Mouse (Mus musculus): ENCODE data around the gene Adamtsl2. TPM values are rescaled to one million over a fixed set of nuclear protein-coding genes. Genes with fewer than 3 reads are reported as not detected.

The Adamtsl2 gene
- polyA plus RNA-seq, 1 experiment from 2014 or later = 2.2 TPM

DNA sequence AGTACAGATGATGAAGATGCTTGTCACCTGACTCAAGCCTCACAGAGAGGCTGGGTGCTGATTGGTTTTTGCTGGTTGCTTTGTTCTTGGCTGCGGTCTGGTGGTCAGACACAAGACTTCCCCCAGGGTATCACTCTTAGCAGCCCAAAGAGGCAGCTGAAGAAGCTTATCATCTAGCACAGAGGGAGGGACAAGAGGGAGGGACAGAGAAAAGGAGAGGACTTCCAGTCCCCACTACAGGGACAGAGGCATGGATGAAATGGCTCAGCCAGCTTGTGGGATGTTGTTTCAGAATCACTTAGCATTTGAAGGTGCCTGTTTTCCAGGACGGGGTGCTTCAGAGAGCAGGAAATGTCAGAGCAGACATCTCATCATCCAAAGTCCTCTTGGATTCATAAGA is 867 bp upstream of the Adamtsl2 start:
- H3K9ac ChIP-seq = no peak overlapping the region

DNA sequence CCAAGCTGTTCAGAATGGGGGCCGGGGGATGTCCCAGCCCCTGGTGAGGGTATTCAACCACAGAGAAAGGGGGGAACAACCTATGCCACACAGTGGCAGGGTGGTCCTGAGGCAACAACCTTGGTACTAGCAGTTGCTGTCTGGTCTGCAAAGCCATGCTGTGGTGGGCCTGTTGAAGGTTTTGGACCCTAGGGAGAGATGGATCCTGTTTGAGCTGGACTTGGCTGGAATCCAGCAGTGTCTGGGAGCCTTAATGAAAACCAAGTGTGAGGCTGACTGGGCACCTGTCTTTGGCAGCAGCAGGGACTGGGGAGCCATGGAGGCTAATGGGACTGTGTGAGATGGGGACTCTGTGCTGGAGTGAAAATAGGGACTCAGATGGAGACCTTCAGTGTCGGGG is 470 bp downstream of the Adamtsl2 start:
- Histone ChIP-seq H3K9ac (no peak overlapping the region), H3K27me3 (replicated peaks) (0 out of 2 replicates have a peak, but pooled peaks cover 3% of the 10 kb centered on the region), H3K4me3 (replicated peaks) (no peak overlapping the region), H3K4me1 (replicated peaks) (peaks cover 30% of the 10 kb centered on the region), H3K27ac (peak overlapping the region; percentile 8; the same call in 1 of the 2 replicates), H3K4me2 (replicated peaks) (peak overlapping the region; percentile 37), H3K9me3 (no peaks in the 10 kb centered on the region), H3K36me3 (no peaks in the 10 kb centered on the region)
- WGBS = 61% methylated on average over 2 of the region's 2 CpGs
- peak; percentile 40 for ATAC-seq

More for the DNA sequence above, 867 bp upstream of the Adamtsl2 start:
- Histone ChIP-seq H3K4me1 (replicated peaks) (peaks cover 23% of the 10 kb centered on the region), H3K27me3 (replicated peaks) (0 out of 2 replicates have a peak, but pooled peaks cover 3% of the 10 kb centered on the region), H3K4me2 (replicated peaks) (no peak overlapping the region), H3K4me3 (replicated peaks) (no peak overlapping the region), H3K36me3 (no peaks in the 10 kb centered on the region), H3K27ac (peak overlapping the region; percentile 18; the same call in 1 of the 2 replicates), H3K9me3 (no peaks in the 10 kb centered on the region)
- ATAC-seq = no peak
- 52% methylated on average over 2 of the region's 2 CpGs for WGBS

DNA sequence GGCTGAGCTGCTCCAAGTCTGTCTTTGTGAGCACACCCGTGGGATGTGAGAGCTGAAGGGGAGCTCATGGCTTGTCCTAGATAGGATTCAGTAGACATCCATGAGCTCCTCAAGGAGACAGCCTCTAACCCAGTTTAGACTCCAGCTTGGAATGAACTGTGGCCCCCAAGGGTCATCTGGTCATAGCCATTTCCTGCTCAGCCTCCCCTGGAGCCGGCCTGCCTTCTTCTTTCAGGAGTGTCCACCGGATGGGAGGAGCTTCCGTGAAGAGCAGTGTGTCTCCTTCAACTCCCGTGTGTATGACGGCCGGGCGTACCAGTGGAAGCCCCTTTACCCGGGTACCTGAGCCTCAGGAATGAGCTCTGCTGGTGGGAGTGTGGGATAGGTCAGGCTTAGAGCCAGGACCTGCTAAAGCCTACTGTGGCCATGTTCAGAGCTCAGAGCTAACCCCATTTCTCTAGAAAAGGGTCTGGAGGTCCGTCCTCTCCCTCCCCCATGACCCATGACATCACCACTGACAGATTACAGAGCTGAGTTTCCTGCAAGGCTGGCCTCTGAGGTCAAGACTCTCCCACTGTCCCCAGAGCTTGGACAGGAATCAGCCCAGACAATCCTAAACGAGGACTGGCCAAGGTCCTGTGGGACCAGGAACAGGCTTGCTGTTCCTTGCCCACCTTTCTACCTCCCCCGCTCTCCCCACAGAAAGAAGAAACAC is 4.7 kb downstream of the Adamtsl2 start:
- no peak overlapping the region for H3K9ac ChIP-seq
- 62% methylated on average over 12 of the region's 12 CpGs for WGBS
- no peaks in the 10 kb centered on the region for H3K36me3 ChIP-seq
- H3K4me1 ChIP-seq (replicated peaks) = peaks cover 53% of the 10 kb centered on the region
- H3K4me3 ChIP-seq (replicated peaks) = no peak overlapping the region
- no peak overlapping the region for H3K27ac ChIP-seq
- no peaks in the 10 kb centered on the region for H3K27me3 ChIP-seq (replicated peaks)
- no peak overlapping the region for H3K4me2 ChIP-seq (replicated peaks)
- no peak for ATAC-seq
- no peaks in the 10 kb centered on the region for H3K9me3 ChIP-seq

DNA sequence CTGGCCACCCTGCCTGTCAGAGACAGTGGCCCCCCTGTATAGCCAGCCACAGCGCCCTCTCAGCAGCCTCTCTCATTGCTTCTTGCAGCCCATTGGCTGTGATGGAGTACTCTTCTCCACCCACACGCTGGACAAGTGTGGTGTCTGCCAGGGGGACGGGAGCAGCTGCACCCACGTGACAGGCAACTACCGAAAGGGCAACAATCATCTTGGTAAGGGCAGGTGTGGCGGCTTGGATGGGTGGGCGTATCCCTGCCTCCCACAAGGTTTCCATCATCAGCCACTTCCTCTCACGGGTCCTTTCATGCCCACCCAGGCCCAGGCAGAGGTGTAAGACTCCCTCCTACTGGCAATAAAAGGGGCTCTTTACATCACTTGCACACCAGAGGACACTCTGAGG is 5.8 kb downstream of the Adamtsl2 start:
- H3K9me3 ChIP-seq = no peaks in the 10 kb centered on the region
- no peaks in the 10 kb centered on the region for H3K36me3 ChIP-seq
- no peak for ATAC-seq
- no peak overlapping the region for H3K9ac ChIP-seq
- H3K4me1 ChIP-seq (replicated peaks) = peaks cover 44% of the 10 kb centered on the region
- H3K27me3 ChIP-seq (replicated peaks) = no peaks in the 10 kb centered on the region
- no peak overlapping the region for H3K27ac ChIP-seq
- 36% methylated on average over 8 of the region's 8 CpGs for WGBS
- no peak overlapping the region for H3K4me3 ChIP-seq (replicated peaks)
- H3K4me2 ChIP-seq (replicated peaks) = no peak overlapping the region

DNA sequence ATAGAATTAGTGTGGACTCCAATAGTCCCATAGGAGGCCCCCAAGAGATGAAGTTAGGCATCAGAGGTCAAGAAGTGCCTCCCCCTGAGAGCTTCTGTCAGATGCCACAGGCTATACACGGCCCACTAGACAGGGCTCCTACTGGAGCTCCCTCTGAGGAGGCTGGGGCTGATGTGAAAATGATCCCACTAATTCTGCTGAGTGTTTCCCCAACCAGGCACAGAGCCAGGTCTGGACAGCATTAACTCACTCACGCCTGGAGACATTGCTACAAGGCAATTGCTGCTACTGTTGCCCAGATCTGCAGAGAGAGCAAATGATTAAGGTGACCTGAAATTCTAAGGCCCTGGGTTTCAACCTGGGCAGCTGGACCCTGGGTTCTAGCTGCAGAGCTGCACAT is 6.6 kb downstream of the Adamtsl2 start:
- H3K9me3 ChIP-seq = no peaks in the 10 kb centered on the region
- no peaks in the 10 kb centered on the region for H3K27me3 ChIP-seq (replicated peaks)
- no peak overlapping the region; the same call in 1 of the 2 replicates for H3K4me2 ChIP-seq (replicated peaks)
- no peak overlapping the region for H3K27ac ChIP-seq
- H3K4me1 ChIP-seq (replicated peaks) = peaks cover 43% of the 10 kb centered on the region
- 21% methylated on average over 2 of the region's 2 CpGs for WGBS
- H3K36me3 ChIP-seq = no peaks in the 10 kb centered on the region
- no peak overlapping the region for H3K4me3 ChIP-seq (replicated peaks)
- ATAC-seq = 0 out of 2 replicates have a peak, but pooled peaks have one; percentile 20
- H3K9ac ChIP-seq = no peak overlapping the region

DNA sequence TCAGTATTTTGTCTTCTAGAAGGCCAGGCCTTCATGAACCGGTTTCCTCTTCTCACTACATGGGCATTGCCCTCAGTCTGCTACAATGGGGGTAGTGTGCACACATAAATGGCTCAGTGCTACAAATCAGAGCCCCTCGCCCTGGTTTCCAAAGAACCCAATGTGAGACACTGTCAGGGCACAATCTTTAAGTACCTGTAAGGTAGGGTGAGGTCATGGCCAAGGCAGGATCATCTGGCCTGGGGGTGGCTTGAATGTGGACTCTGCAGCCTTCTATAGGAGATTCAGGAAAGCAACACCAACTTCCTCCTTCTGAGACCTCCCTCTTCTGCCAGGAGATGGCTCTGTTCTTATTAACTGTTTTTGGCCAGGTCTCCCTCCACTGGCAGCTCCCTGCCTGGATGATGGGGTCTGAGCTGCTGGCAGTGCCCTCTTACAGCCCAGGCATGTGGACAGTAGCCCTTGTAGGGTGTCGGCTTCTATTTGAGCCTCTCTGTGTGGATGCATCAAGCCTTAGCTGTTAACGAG is 7.4 kb downstream of the Adamtsl2 start:
- no peaks in the 10 kb centered on the region for H3K36me3 ChIP-seq
- no peaks in the 10 kb centered on the region for H3K9me3 ChIP-seq
- ATAC-seq = no peak
- H3K27ac ChIP-seq = no peak overlapping the region
- H3K4me3 ChIP-seq (replicated peaks) = no peak overlapping the region
- no peak overlapping the region for H3K9ac ChIP-seq
- no peak overlapping the region for H3K4me2 ChIP-seq (replicated peaks)
- peaks cover 43% of the 10 kb centered on the region for H3K4me1 ChIP-seq (replicated peaks)
- no peaks in the 10 kb centered on the region for H3K27me3 ChIP-seq (replicated peaks)
- 77% methylated on average over 4 of the region's 4 CpGs for WGBS

DNA sequence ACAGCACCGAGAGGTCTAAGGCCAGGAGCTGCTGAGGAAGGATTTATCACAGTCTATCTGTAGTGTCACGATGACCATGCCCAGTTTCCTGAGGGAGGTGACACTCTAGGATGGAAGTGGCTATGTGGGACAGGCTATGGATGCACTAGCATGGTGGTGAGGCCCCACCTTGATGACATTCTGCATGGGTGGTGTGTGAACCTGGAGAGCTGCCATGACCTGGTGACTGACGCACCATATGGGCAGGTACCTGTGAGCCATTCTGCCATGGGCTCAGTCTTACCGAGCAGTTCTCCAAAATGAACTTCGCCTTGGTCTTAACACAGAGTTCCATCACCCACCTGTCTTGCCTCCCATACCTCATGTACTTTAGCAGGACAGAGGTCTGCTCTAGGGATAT is 8.4 kb downstream of the Adamtsl2 start:
- no peak overlapping the region for H3K27ac ChIP-seq
- no peak overlapping the region for H3K4me3 ChIP-seq (replicated peaks)
- ATAC-seq = peak; percentile 8; the same call in 1 of the 2 replicates
- H3K4me2 ChIP-seq (replicated peaks) = no peak overlapping the region
- WGBS = 85% methylated on average over 5 of the region's 5 CpGs
- H3K27me3 ChIP-seq (replicated peaks) = no peaks in the 10 kb centered on the region
- no peaks in the 10 kb centered on the region for H3K36me3 ChIP-seq
- H3K9ac ChIP-seq = no peak overlapping the region
- peaks cover 43% of the 10 kb centered on the region for H3K4me1 ChIP-seq (replicated peaks)
- no peaks in the 10 kb centered on the region for H3K9me3 ChIP-seq

DNA sequence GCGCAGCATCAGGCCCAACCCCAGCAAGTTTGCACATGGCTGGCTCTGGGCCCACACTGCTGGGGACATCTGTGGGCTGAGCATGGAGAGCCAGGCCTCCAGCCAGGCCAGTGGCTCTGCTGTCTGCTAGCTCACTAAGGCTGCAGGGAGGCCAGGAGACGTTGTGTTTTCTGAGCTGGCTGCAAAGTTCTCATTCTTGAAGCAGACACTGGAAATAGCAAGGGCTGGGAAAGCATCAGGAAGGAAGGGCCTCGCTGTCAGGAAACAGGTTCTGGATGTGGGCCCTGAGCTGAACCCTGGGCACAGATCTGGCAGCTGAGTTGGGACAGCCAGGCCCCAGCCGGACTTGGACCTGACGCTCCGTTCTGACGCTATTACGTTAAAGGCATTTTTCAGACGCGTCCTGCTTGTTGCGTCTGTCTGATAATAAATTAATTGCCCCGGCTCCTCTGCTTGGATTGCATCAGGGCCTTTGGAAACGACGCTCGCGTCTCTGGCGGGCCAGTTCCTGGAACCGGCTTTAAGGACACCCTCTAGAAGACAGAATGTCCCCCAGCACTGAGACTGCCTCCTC is 9.0 kb downstream of the Adamtsl2 start:
- no peak overlapping the region for H3K4me3 ChIP-seq (replicated peaks)
- H3K9ac ChIP-seq = no peak overlapping the region
- peak; percentile 67 for ATAC-seq
- H3K4me2 ChIP-seq (replicated peaks) = no peak overlapping the region; the same call in 1 of the 2 replicates
- H3K4me1 ChIP-seq (replicated peaks) = peaks cover 43% of the 10 kb centered on the region
- WGBS = 24% methylated on average over 18 of the region's 18 CpGs
- H3K36me3 ChIP-seq = no peaks in the 10 kb centered on the region
- H3K9me3 ChIP-seq = no peaks in the 10 kb centered on the region
- peak overlapping the region; percentile 66 for H3K27ac ChIP-seq
- no peaks in the 10 kb centered on the region for H3K27me3 ChIP-seq (replicated peaks)

DNA sequence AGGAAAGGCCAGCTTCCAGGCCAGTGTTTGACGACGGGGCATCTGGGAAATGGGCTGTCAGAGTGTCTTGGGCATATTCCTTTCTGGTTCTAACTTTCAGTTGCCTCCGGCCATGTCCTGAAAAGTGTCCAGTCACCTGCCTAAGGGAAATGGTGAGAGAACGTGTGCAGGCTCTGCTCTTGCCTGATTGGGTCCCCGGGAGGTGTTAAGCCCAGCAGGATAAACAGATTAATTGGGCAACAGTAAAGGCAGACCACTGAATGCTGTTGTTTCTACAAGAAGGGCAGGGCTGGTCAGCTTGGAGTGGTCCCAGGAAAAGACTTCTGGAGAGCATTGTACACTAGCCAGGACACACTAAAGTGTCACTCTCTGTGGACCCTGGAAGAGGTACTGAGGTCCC is 9.5 kb downstream of the Adamtsl2 start:
- no peaks in the 10 kb centered on the region for H3K9me3 ChIP-seq
- peak overlapping the region; percentile 66 for H3K27ac ChIP-seq
- no peaks in the 10 kb centered on the region for H3K27me3 ChIP-seq (replicated peaks)
- no peaks in the 10 kb centered on the region for H3K36me3 ChIP-seq
- WGBS = 58% methylated on average over 5 of the region's 5 CpGs
- peaks cover 43% of the 10 kb centered on the region for H3K4me1 ChIP-seq (replicated peaks)
- no peak overlapping the region; the same call in 1 of the 2 replicates for H3K4me2 ChIP-seq (replicated peaks)
- H3K9ac ChIP-seq = no peak overlapping the region
- no peak overlapping the region for H3K4me3 ChIP-seq (replicated peaks)
- no peak for ATAC-seq

DNA sequence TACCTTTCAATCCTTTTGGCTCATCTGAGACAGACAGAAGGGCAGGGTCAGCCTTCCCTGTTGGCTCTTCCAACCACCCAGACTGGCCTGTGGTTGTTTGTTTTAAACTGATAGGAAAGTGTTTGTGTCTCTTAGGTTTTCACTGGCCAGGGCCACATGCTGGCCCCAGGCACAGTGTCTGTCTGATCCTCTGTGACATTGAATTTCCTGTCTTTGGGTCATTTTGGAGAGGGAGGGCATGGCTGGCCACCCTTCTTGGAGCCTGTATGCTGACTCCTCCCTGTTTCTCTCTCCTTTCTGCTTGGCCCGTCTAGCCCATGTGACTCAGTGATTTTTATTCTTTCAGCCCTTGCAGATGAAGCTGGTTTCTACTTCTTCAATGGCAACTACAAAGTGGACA is 10.1 kb downstream of the Adamtsl2 start:
- H3K36me3 ChIP-seq = no peaks in the 10 kb centered on the region
- H3K4me2 ChIP-seq (replicated peaks) = no peak overlapping the region
- no peaks in the 10 kb centered on the region for H3K27me3 ChIP-seq (replicated peaks)
- no peak overlapping the region for H3K4me3 ChIP-seq (replicated peaks)
- WGBS = 70% methylated on average over 1 of the region's 1 CpGs
- H3K9me3 ChIP-seq = no peaks in the 10 kb centered on the region
- ATAC-seq = no peak
- H3K9ac ChIP-seq = no peak overlapping the region
- no peak overlapping the region for H3K27ac ChIP-seq
- H3K4me1 ChIP-seq (replicated peaks) = peaks cover 38% of the 10 kb centered on the region

DNA sequence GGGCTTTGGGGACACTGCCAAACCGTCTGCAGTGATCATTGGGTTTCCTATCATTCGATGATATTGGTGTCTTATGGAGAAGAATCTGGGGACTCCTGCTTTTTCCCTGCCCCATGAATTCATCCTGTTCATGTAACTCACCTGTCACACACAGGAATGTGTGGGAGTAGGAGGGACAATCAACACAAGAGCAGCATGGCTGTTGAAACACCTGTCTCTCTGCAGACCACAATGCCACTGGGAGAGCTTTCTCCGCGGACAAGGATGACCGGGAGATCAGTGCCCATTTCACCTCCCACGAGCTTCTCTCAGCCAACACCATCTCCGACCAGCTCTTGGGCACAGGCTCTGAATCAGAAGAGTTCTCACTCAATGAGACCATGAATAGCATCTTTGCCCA is 16.0 kb downstream of the Adamtsl2 start:
- no peaks in the 10 kb centered on the region for H3K27me3 ChIP-seq (replicated peaks)
- H3K9me3 ChIP-seq = no peaks in the 10 kb centered on the region
- WGBS = 91% methylated on average over 7 of the region's 7 CpGs
- peaks cover 18% of the 10 kb centered on the region for H3K4me1 ChIP-seq (replicated peaks)
- ATAC-seq = no peak
- no peak overlapping the region for H3K9ac ChIP-seq
- H3K4me3 ChIP-seq (replicated peaks) = no peak overlapping the region
- no peak overlapping the region for H3K4me2 ChIP-seq (replicated peaks)
- no peaks in the 10 kb centered on the region for H3K36me3 ChIP-seq
- no peak overlapping the region for H3K27ac ChIP-seq

DNA sequence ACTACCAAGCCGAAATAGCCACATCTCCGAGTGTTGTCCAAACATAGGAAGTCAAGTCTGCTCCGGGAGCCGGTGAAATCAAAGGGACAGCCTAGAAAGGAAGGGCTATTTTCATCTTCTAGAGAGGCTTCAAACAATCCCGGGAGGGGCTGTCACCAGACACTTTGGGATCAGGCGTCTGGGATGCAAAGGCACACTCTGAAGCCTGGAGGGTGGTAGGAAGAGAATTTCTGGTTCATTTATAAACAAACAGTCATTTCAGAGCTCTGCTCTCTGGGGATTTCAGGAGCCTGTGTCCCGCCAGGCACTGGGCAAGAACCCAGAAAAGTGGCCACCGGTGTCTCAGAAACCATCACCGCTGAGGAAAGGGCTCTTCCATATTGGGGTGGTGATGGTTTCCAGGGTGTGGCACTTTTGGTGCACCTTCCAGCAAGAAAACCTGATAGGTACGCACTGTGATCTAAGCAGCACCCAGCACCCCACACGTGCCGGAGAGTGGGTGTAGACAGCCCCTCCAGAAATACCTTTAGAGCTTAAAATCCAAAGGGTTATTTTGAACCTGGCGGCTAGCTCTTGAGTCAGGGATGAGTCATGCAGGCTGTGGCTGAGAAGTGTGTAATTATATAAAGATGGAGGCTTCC is 17.3 kb downstream of the Adamtsl2 start:
- H3K9me3 ChIP-seq = no peaks in the 10 kb centered on the region
- no peaks in the 10 kb centered on the region for H3K27me3 ChIP-seq (replicated peaks)
- H3K4me3 ChIP-seq (replicated peaks) = no peak overlapping the region
- no peak overlapping the region for H3K4me2 ChIP-seq (replicated peaks)
- H3K36me3 ChIP-seq = no peaks in the 10 kb centered on the region
- ATAC-seq = no peak
- H3K9ac ChIP-seq = no peak overlapping the region
- peaks cover 18% of the 10 kb centered on the region for H3K4me1 ChIP-seq (replicated peaks)
- peak overlapping the region; percentile 61; the same call in 1 of the 2 replicates for H3K27ac ChIP-seq
- WGBS = 41% methylated on average over 13 of the region's 13 CpGs

Measured in intestine, embryonic 15.5 days (tissue).